Mouse (Mus musculus) liver, embryonic 14.5 days (tissue): ENCODE measurements around the gene Dnm3.

Source experiments
- CTCF ChIP-seq: IDR thresholded peaks from 2 replicates; pipeline ENCODE4 v1.5.1; 2016; ENCODE audit warnings: antibody characterized with exemption, low read depth, control low read depth
- EP300 ChIP-seq: IDR thresholded peaks from 2 replicates; pipeline ENCODE4 v1.6.1; 2016; ENCODE audit warnings: antibody characterized with exemption, low read depth

DNA sequence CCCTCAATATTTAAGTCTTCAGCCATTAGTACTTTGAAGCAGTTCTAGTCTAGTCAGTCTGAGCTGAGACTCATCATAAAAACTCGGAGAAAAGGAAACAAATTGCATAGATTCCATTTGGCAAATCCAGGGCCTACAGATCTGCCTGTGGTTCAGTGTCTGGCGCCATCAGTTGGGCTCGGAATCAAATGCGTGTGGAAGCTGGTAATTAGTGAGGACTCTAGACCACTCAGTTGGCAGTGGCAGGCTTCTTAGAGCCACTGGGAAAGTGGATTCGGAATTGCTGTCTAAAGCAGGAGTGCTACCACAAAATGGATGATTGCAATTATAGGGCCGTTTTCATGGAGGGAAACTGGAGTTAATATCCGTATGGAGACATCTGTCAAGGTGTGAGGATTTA lies 425.7 kb downstream of the Dnm3 start:
- no peak for TF ChIP-seq CTCF
- no peak for TF ChIP-seq EP300
